Mouse (Mus musculus): ENCODE measurements at regions not wholly inside any gene's neighbourhood (a gene's known extent, or its start where the extent isn't known, plus 50 kb on each side); places are given as distances from the start of the nearest gene placed in this dataset.
A peak's percentile ranks its signal among the peaks of the same experiment; 100 is the strongest.

GRCm38 (mm10) chr13:79529336-79529735, 1329.8 kb upstream of the Nr2f1 start:
- Histone ChIP-seq H3K27ac (no peak overlapping the region), H3K4me3 (replicated peaks) (no peak overlapping the region), H3K9ac (replicated peaks) (no peak overlapping the region), H3K4me2 (replicated peaks) (no peak overlapping the region), H3K9me3 (no peaks in the 10 kb centered on the region), H3K27me3 (no peaks in the 10 kb centered on the region), H3K36me3 (no peaks in the 10 kb centered on the region), H3K4me1 (replicated peaks) (no peaks in the 10 kb centered on the region)
- ATAC-seq, result 0 out of 2 replicates have a peak, but pooled peaks have one; percentile 58
- 71% methylated on average over 2 of the region's 2 CpGs for WGBS

- Histone ChIP-seq H3K4me3 (replicated peaks) (no peak overlapping the region), H3K36me3 (no peaks in the 10 kb centered on the region), H3K9ac (replicated peaks) (no peak overlapping the region), H3K27me3 (no peaks in the 10 kb centered on the region), H3K4me1 (replicated peaks) (no peaks in the 10 kb centered on the region), H3K9me3 (no peaks in the 10 kb centered on the region), H3K27ac (no peak overlapping the region), H3K4me2 (replicated peaks) (no peak overlapping the region)
- 54% methylated on average over 2 of the region's 2 CpGs for WGBS
- no peak for ATAC-seq
These were observed 1332.5 kb upstream of the Arrdc3 start for GRCm38 (mm10) chr13:79550711-79551110.

- Histone ChIP-seq H3K4me2 (replicated peaks) (no peak overlapping the region), H3K36me3 (no peaks in the 10 kb centered on the region), H3K4me3 (replicated peaks) (no peak overlapping the region), H3K9me3 (no peaks in the 10 kb centered on the region), H3K27me3 (no peaks in the 10 kb centered on the region), H3K9ac (replicated peaks) (no peak overlapping the region), H3K27ac (no peak overlapping the region), H3K4me1 (replicated peaks) (no peaks in the 10 kb centered on the region)
- WGBS, result 87% methylated on average over 3 of the region's 3 CpGs
- ATAC-seq, result no peak
These were observed 1327.5 kb upstream of the Arrdc3 start for GRCm38 (mm10) chr13:79555572-79556280.
